Mouse (Mus musculus) lung, adult 2 months (tissue): ENCODE measurements around the gene Hmgb1. TPM values are rescaled to one million over a fixed set of nuclear protein-coding genes. Genes with fewer than 3 reads are reported as not detected.
"Not testable (repeated sequence)": the region's sequence is repeated elsewhere in the genome, so short reads cannot be mapped to it uniquely, and the experiment has no call there.

ENCODE experiments used
- DNase-seq: peaks from one replicate; pipeline ENCODE4 v3.0.0; 2022
- H3K4me1 ChIP-seq: fragments of 200-500 bp; 2 replicates; pipeline ENCODE4 v1.6.1; 2011; ENCODE audit warnings: low read length; ENCODE audit not compliant: control insufficient read depth, insufficient read depth
- H3K4me3 ChIP-seq: fragments of 200-500 bp; replicated peaks from 2 replicates; pipeline ENCODE3; 2011; ENCODE audit warnings: low read depth, mild to moderate bottlenecking, control low read depth, low read length; ENCODE audit errors: extremely low read depth
- CTCF ChIP-seq: fragments of 200-500 bp; IDR thresholded peaks from 2 replicates; pipeline ENCODE4 v1.5.1; 2011; ENCODE audit warnings: mild to moderate bottlenecking, low read length, control low read depth; ENCODE audit not compliant: insufficient read depth
- POLR2A ChIP-seq: fragments of 200-500 bp; IDR thresholded peaks from 2 replicates; pipeline ENCODE4 v1.6.1; 2011; ENCODE audit warnings: low read depth, mild to moderate bottlenecking, control low read depth, low read length, borderline replicate concordance; ENCODE audit errors: extremely low read depth
- WGBS: fragments of 180-500 bp; shearing (Covaris S2); methylation state at CpG from one replicate; pipeline ENCODE4 v1.1.7; 2018; 5-methylcytosine and 5-hydroxymethylcytosine counted together
- polyA plus RNA-seq: library from polyadenylated mRNA; depleted of rRNA; stranded (reverse); fragments of >200 nt; gene quantifications from 2 replicates; pipeline ENCODE4 v1.2.3, GENCODE M21; 2012

The Hmgb1 gene
- polyA plus RNA-seq, 1 experiment, result 38.2 TPM

- 85% methylated on average over 18 of the region's 18 CpGs for WGBS
- TF ChIP-seq CTCF (no peak), POLR2A (no peak)
- H3K4me3 ChIP-seq, result no peak overlapping the region
- H3K4me1 ChIP-seq, result no peaks in the 10 kb centered on the region
- no peak for DNase-seq
Observed at GRCm38 (mm10) chr5:149156886-149157563, 27.3 kb downstream of the Hmgb1 start.

DNA sequence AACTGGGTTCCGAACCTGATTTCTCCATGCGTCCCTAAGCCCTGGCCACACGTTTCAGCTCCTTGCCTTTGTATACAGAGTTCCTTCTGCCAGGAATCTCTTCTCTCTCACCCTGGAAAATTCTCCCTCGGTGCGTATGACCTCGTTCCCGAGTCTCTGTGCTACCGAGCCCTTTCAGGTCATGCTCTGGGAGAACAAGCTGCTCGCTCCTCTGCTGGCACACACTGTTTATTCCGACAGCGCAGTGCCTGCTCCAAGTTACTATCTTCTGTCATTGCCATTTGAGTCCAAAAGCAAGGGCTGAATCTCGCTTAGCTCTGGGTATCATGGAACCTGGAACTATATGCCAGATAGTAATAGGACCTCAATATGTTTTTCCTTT is 31.5 kb downstream of the Hmgb1 start:
- TF ChIP-seq POLR2A (no peak), CTCF (no peak)
- DNase-seq, result no peak
- WGBS, result 42% methylated on average over 12 of the region's 12 CpGs
- Histone ChIP-seq H3K4me3 (peak overlapping the region; percentile 22), H3K4me1 (no peaks in the 10 kb centered on the region)

DNA sequence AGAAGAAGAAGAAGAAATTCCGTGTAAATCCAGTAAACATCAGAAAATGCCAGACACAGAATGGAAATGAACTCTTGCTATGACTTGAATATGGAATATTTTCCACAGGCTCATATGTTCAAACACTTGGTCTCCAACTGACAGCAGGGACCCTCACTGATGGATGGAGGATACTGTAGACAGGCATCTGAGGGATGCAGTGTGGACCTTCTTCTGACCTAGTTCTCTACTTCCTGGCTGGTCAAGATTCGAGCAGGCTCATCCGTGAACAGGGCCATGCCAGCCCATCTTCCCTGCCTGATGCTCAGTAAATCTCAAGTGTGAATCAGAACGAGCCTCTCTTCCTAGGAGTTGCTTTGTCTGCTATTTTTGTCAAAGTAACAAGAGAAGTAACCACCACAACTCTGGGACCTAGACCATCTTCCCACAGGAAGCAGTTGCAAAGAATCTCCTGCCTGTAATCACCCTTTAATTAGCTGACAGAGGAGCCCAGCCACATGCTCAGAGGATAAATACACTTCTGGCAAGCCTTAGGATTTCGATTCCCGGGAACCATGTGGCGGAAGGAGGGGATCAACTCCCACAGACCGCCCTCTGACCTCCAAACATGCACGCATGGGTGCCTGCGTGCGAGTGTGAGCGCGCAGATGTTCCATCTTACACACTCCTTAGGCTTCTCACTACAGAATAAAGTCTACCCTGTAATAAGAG is 32.1 kb downstream of the Hmgb1 start:
- peak; percentile 14 for DNase-seq
- 42% methylated on average over 13 of the region's 13 CpGs for WGBS
- peak overlapping the region; percentile 22 for H3K4me3 ChIP-seq

DNA sequence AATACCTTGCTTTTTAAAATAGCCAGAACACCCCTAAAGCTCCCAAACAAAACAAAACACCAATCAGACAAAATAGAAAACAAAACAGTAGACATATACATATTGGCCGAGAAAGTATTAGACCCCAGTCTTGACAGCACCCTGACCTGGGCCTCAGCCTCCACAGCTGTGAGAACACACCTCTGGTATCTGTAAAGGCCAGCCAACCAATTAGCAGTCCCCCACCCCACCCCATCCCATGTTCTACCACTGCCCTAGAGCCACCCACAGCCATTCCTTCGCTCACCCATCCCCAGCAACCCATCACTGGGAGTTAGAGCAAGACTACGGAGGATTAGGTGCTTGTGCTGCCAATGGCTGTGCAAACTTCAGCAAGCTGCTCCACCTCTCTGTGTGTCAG is 33.4 kb downstream of the Hmgb1 start:
- no peak for DNase-seq

More for the DNA sequence above, 32.1 kb downstream of the Hmgb1 start:
- no peaks in the 10 kb centered on the region for H3K4me1 ChIP-seq
- TF ChIP-seq POLR2A (no peak), CTCF (no peak)

GRCm38 (mm10) chr5:149147386-149148000 is 36.8 kb downstream of the Hmgb1 start:
- no peak for DNase-seq
- TF ChIP-seq POLR2A (no peak), CTCF (no peak)
- Histone ChIP-seq H3K4me1 (no peaks in the 10 kb centered on the region), H3K4me3 (no peak overlapping the region)
- 70% methylated on average over 8 of the region's 8 CpGs for WGBS

More for the DNA sequence above, 33.4 kb downstream of the Hmgb1 start:
- TF ChIP-seq CTCF (no peak), POLR2A (no peak)
- Histone ChIP-seq H3K4me3 (no peak overlapping the region), H3K4me1 (no peaks in the 10 kb centered on the region)
- 92% methylated on average over 3 of the region's 3 CpGs for WGBS

- no peak overlapping the region for H3K4me3 ChIP-seq
- no peak for DNase-seq
- TF ChIP-seq CTCF (no peak), POLR2A (no peak)
- 75% methylated on average over 7 of the region's 7 CpGs for WGBS
- H3K4me1 ChIP-seq, result no peaks in the 10 kb centered on the region
Observed at GRCm38 (mm10) chr5:149146691-149147090, 37.6 kb downstream of the Hmgb1 start.

DNA sequence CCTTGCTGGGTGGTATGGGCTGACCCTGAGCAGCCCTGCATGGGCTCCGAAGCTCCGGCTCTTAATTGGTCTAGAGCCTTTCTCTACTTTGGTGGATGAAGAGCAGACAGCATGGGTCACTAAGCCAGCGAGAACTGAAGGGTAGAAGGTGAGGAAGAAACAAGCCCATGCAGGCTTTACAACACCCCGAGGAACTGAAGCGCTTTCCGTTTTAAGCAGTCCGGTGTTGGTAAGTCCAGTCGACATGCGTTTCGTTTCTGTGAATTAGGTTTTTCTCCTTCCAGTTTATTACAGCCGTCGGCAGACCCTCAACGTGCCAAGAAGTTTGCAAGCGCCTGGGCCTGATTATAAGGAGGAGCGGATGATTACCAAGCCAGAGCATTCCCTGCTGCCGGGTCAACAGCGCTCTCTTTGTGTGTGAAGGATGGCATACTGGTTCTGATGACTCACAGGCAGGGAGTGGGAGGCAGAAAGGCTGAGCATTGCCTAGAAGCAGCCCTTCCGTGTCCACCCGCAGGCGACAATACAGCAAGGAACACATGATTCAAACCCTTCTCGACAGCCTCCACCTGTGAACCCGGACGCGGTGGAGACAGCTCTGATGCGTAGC is 40.4 kb downstream of the Hmgb1 start:
- TF ChIP-seq CTCF, result no peak
- no peak for TF ChIP-seq POLR2A
- WGBS, result 65% methylated on average over 25 of the region's 25 CpGs
- no peak for DNase-seq
- no peaks in the 10 kb centered on the region for H3K4me1 ChIP-seq
- H3K4me3 ChIP-seq, result peak overlapping the region; percentile 13

GRCm38 (mm10) chr5:149141155-149141554 is 43.1 kb downstream of the Hmgb1 start:
- WGBS, result 84% methylated on average over 1 of the region's 1 CpGs
- DNase-seq, H3K4me1 ChIP-seq, H3K4me3 ChIP-seq: not testable (repeated sequence)

GRCm38 (mm10) chr5:149140336-149140735 is 44.0 kb downstream of the Hmgb1 start:
- TF ChIP-seq POLR2A, result no peak
- no peak for TF ChIP-seq CTCF

DNA sequence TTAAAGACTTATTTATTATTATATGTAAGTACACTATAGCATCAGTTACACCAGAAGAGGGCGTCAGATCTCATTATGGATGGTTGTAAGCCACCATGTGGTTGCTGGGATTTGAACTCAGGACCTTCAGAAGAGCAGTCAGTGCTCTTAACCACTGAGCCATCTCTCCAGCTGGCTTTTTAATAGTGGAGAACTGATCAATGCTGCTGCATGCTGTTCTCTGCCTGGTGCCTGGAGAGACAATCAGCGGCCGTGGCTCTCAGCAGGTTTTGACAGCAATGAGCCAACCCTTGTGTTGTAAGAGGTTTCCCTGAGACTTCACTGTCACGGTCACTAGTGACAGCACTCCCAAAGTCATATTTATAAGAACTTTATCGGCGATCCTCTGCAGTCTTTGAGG is 46.2 kb downstream of the Hmgb1 start:
- H3K4me1 ChIP-seq, DNase-seq: not testable (repeated sequence)
- WGBS, result 88% methylated on average over 6 of the region's 6 CpGs

More at GRCm38 (mm10) chr5:149140336-149140735, 44.0 kb downstream of the Hmgb1 start:
- Histone ChIP-seq H3K4me3 (no peak overlapping the region), H3K4me1 (no peaks in the 10 kb centered on the region)
- no peak for DNase-seq
- WGBS, result 72% methylated on average over 9 of the region's 9 CpGs

More for the DNA sequence above, 46.2 kb downstream of the Hmgb1 start:
- not testable (repeated sequence) for H3K4me3 ChIP-seq
